Mouse (Mus musculus): ENCODE results near the gene Olfr6. TPM values are rescaled to one million over a fixed set of nuclear protein-coding genes. Genes with fewer than 3 reads are reported as not detected.
"Not testable (repeated sequence)": the region's sequence is repeated elsewhere in the genome, so short reads cannot be mapped to it uniquely, and the experiment has no call there.

Olfr6 gene
- total RNA-seq (2021): not detected

DNA sequence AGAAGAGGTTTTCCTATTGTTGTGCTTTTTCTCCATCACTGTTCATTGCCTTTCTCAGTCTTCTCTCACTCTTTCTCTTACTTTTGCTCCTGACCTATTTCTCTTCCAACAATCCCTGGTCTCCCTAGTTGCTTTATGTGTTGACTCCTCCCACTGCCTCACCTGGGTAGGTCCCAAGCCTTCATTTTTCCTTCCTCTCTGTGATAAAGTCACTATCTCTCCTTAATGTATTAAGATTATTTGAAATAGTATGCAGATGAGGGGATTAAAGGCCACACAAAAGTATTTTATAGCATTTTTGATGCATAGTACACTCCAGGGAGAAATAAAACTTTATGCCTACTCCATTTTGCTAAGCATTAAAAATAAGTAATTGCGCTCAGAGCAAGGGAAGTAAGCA, at the start of gene Olfr6:
Gene Olfr6 (minus strand): TSS at position 101 of the 400 bp plus-strand sequence.
- no peak for DNase-seq

DNA sequence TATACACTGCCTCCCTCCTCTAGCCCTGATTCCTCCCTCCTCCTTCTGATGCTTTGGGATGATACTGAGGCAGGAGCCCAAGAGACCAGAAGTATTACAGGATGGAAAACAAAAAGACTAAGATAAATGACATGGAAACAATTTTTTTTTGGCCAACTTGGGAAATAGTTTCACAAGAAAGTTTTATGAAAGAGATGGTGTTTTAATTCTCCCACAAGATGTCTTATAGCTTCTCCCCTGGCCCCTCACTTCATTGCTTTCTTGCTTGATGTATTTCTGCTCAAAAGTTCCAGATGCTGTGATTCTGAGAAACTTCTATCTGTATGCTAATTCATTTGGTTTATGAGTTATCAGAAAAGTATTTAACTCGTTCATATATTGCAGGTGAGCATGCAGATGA, 42.2 kb upstream of the Olfr6 start, which contains the start of gene Olfr2:
Gene Olfr2 (minus strand): TSS at position 101 of the 400 bp plus-strand sequence.
- DNase-seq: no peak

DNA sequence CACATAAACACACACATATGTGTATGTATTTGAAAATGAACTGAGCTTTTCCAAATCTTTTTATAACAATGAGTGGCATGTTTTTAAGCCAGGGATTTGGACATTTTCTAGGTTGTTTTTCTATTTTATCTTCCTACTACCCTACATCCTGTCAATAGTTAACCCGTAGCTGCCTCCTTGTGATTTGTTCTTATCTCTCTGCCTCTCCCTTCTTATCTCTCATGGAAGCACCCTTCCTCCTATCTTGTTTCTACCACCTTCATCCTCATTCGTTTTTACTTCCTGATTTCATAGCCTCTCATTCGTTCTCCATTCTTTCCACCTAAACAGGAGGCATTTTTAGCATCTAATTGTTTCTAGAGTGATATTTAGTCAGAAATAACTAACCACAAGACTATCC, 40.4 kb upstream of the Olfr6 start:
- no peak for DNase-seq

DNA sequence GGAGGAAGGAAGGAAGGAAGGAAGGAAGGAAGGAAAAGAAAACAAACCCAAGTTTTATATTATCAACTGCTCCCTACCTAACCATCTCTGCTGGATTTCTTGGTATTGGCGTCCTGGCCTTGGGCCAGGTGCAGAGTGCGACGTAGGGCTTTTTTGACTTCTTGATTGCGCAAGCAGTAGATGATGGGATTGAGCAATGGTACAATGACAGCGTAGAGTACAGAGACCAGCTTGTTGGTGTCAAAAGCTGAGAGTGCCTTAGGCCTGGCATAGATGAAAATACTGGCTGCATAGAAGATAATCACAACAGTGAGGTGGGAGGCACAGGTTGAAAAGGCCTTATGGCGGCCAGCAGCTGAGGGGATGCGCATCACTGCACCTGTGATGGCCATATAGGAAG, 37.1 kb upstream of the Olfr6 start:
- no peak for DNase-seq

DNA sequence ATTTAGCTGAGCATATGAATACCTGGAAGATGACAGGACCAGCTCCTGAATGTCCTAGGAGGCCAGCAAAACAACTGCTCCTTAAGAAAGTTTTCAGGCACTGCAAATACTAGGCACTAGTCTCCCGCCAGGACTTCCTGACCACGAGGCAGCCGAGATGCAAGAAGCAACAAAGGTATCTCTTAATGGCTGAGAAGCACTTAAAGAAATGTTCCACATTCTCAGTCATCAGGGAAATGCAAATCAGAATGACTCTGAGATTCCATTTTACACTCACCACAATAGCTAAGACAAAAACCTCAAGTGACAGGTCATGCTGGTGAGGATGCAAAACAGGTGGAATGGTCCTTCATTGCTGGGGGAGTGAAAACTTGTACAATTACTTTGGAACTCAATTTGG, 21.5 kb upstream of the Olfr6 start:
- DNase-seq: no peak

DNA sequence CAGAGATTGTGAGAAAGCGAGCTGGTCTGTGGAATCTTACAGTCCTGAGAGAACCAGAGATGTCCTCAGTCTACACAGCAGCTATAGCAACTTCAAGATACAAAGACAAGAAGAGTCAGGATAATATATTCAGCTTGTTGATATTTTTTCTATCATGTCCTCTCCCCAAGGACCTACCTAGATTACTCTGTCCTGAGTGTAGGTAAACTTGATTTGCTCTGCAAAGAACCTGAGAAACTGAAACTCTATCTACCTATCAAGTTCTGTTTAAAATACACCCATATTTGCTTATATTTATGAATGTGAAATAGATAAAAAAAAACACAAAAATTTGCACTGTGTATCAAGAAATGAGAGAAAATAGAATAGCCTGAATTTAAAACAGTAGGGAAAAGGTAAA, 11.6 kb upstream of the Olfr6 start, which contains the start of gene Olfr711:
Gene Olfr711 (minus strand): TSS at position 101 of the 400 bp plus-strand sequence.
- DNase-seq: no peak

DNA sequence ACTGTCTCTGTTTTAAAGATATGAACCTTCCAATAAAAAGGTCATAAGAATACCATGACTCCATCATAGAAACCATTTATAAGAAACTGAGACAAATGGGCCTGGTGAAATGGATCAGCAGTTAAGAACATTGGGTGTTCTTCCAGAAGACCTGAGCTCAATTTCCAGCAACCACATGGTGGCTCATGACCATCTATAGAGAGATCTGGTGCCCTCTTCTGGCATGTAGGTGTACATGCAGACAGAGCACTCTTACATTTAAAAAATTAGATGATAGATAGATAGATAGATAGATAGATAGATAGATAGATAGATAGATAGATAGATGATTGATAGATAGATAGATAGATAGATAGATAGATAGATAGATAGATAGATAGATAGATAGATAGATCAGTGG, 3.8 kb upstream of the Olfr6 start:
- DNase-seq: not testable (repeated sequence)

DNA sequence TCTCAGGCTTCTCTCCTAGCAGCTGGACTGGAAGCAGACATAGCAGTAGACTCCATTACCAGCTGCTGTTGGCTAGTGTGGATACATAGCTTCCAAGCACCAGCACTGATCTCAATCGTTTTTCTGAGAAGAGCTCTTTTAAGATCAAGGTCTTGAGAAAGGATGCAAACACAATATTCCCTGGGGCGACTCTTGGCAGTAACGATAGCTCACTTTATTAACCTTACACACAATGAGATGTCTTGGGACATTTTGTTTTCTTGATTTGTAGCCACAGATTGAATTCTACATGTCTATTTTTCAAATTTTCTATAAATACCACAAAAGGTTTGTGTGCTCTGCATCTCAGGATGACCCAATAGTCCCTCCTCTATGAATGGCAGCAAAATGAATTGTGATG, 15.5 kb downstream of the Olfr6 start, which contains the start of gene Olfr710:
Gene Olfr710 (minus strand): TSS at position 101 of the 400 bp plus-strand sequence.
- no peak for DNase-seq

DNA sequence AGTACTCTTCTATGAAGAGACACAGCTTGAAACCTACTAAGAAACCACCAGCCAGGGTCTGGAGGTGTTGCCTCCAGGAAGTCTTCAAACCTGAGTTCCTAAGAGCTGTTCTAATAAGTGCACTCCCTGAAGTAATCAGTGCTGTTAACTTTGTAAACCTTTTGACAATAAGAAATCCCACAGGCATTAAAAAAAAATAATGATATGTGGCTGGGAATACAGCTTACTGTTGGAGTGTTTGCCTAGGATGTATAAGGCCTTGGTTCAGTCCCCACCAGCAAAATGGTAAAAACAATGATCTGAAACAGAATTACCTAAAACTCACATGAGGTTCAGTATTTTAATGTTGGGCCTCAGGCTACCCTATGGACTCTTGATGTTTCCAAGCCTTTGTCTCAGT, 31.6 kb downstream of the Olfr6 start, which contains the start of gene Olfr709-ps1:
Gene Olfr709-ps1 (minus strand): TSS at position 101 of the 400 bp plus-strand sequence.
- DNase-seq: no peak

DNA sequence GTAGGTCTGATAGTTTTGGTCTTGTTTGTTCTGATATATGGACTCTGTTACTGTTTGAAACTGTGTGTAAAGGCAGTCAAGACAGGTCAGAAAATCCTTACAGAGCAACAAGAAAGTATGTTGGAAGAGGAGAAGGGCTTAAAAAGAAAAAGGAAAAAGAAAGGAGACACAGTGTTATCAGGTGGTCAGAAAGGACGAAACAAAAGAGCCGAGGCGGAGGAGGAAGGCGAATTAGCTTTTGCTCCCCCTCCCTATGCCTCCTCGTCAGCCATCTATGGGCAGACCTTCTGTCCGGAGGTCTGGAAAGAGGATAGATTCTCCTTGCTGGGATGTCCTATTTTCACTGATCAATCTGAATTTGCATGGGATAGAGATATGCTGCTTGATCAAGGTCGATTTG, 42.8 kb downstream of the Olfr6 start:
- DNase-seq: peak; percentile 5

DNA sequence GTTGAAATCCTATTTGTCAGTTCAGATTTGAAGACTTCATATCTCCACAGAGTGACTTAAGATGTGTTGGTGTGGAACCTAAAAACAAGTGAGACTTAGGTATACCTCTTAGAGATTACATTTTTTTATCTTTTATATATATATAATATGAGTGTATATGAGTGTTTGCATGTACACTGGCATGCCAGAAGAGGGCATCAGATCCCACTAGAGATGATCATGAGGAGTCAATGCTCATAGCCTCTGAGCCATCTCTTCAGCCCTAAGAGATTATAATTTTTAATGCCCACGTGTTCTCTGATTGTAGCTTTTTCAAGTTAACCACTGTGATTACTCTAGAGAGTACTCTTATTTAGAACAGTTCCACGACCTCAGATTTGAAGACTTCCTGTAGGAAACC, 56.1 kb downstream of the Olfr6 start, which contains the start of gene Olfr1532-ps1:
Gene Olfr1532-ps1 (plus strand): TSS at position 326 of the 400 bp plus-strand sequence.
- DNase-seq: no peak

Other genes starting within 250 kb of the Olfr6 start
- not detected for gene Olfr695, start 247.5 kb downstream of the Olfr6 start, total RNA-seq (2021)
- not detected for gene Olfr697, start 221.5 kb downstream of the Olfr6 start, total RNA-seq (2021)
- not detected for gene Olfr698, start 208.5 kb downstream of the Olfr6 start, total RNA-seq (2021)
- not detected for gene Olfr699, start 170.7 kb downstream of the Olfr6 start, total RNA-seq (2021)
- not detected for gene Olfr700, start 155.1 kb downstream of the Olfr6 start, total RNA-seq (2021)
- not detected for gene Olfr701, start 149.8 kb downstream of the Olfr6 start, total RNA-seq (2021)
- not detected for gene Olfr702, start 130.0 kb downstream of the Olfr6 start, total RNA-seq (2021)
- not detected for gene Olfr703, start 120.6 kb downstream of the Olfr6 start, total RNA-seq (2021)
- not detected for gene Olfr704, start 100.8 kb downstream of the Olfr6 start, total RNA-seq (2021)
- gene Olfr705, start 87.0 kb downstream of the Olfr6 start, total RNA-seq (2021): not detected
- not detected for gene Olfr706, start 75.8 kb downstream of the Olfr6 start, total RNA-seq (2021)
- gene Olfr707, start 62.7 kb downstream of the Olfr6 start, total RNA-seq (2021): not detected
- not detected for gene Olfr1532-ps1, start 55.9 kb downstream of the Olfr6 start, total RNA-seq (2021)
- under 1 TPM in 1 of 2 experiments, not detected in 1; 0.07 TPM for gene Olfr709-ps1, start 31.7 kb downstream of the Olfr6 start, total RNA-seq (2021)
- gene Olfr710, start 15.6 kb downstream of the Olfr6 start, total RNA-seq (2021): not detected
- gene Olfr711, start 11.5 kb upstream of the Olfr6 start, total RNA-seq (2021): not detected
- not detected for gene Olfr2, start 42.1 kb upstream of the Olfr6 start, total RNA-seq (2021)
- gene Olfr713, start 67.2 kb upstream of the Olfr6 start, total RNA-seq (2021): not detected
- gene Olfr714, start 107.0 kb upstream of the Olfr6 start, total RNA-seq (2021): not detected
- gene Olfr17, start 129.3 kb upstream of the Olfr6 start, total RNA-seq (2021): not detected
- not detected for gene Olfr715b, start 146.4 kb upstream of the Olfr6 start, total RNA-seq (2021)
- not detected for gene Olfr715, start 167.1 kb upstream of the Olfr6 start, total RNA-seq (2021)
- gene Olfr716, start 174.4 kb upstream of the Olfr6 start, total RNA-seq (2021): not detected
- gene Nlrp14, start 203.1 kb upstream of the Olfr6 start, total RNA-seq (2021): not detected
- gene Rbmxl2, start 245.5 kb upstream of the Olfr6 start, total RNA-seq (2021): not detected